Mouse (Mus musculus) liver, embryonic 14.5 days (tissue): ENCODE measurements around the gene Th. TPM values are rescaled to one million over a fixed set of nuclear protein-coding genes. Genes with fewer than 3 reads are reported as not detected.

ENCODE experiments used
- ATAC-seq: fragments of 200-750 bp; cut with Nextera tagmentation; 2 replicates; pipeline ENCODE4 v1.8.0; 2017; ENCODE audit warnings: moderate number of reproducible peaks, mild to moderate bottlenecking, moderate library complexity; ENCODE audit not compliant: insufficient read depth
- DNase-seq, 3 experiments: peaks; one replicate each; pipeline ENCODE4 v3.0.0-alpha.2; 2012 to 2013; ENCODE audit warnings: low read depth in 3 of 3, low spot score in 3 of 3
- H3K27ac ChIP-seq: fragments of 300-500 bp; sonication (generic); 2 replicates; pipeline ENCODE4 v1.5.1; 2014; ENCODE audit warnings: moderate library complexity, mild to moderate bottlenecking, control low read depth, inconsistent platforms
- H3K27me3 ChIP-seq: fragments of 300-500 bp; sonication (generic); 2 replicates; pipeline ENCODE4 v1.6.1; 2014; ENCODE audit warnings: mild to moderate bottlenecking, low read length, moderate library complexity; ENCODE audit not compliant: control insufficient read depth, insufficient read depth
- H3K36me3 ChIP-seq: fragments of 300-500 bp; sonication (generic); replicated peaks from 2 replicates; pipeline ENCODE4 v1.6.1; 2014; ENCODE audit warnings: low read depth; ENCODE audit not compliant: control insufficient read depth, insufficient read depth
- H3K4me1 ChIP-seq, 2 experiments: fragments of 200-500 bp in 1 of 2; fragments of 300-500 bp in 1 of 2; sonication (generic) in 1 of 2; replicated peaks; 2 replicates each; pipeline ENCODE4 v1.6.1; 2012 to 2014; ENCODE audit warnings: antibody characterized with exemption in 1 of 2, inconsistent platforms in 1 of 2, low read length in 1 of 2; ENCODE audit not compliant: control insufficient read depth in 2 of 2, insufficient read depth in 2 of 2
- H3K4me2 ChIP-seq: fragments of 300-500 bp; sonication (generic); 2 replicates; pipeline ENCODE4 v1.6.1; 2014; ENCODE audit warnings: low read depth, mild to moderate bottlenecking, control low read depth, moderate library complexity
- H3K4me3 ChIP-seq, 2 experiments: fragments of 200-500 bp in 1 of 2; fragments of 300-500 bp in 1 of 2; sonication (generic) in 1 of 2; 2 replicates each; pipeline ENCODE4 v1.5.1; 2012 to 2014; ENCODE audit warnings: low read depth in 2 of 2, low read length in 2 of 2, mild to moderate bottlenecking in 2 of 2, control low read depth in 1 of 2, inconsistent platforms in 1 of 2, moderate library complexity in 1 of 2; ENCODE audit not compliant: insufficient read depth in 1 of 2
- H3K9ac ChIP-seq: fragments of 300-500 bp; sonication (generic); replicated peaks from 2 replicates; pipeline ENCODE4 v1.6.1; 2014; ENCODE audit warnings: mild to moderate bottlenecking, control low read depth, moderate library complexity
- H3K9me3 ChIP-seq: fragments of 300-500 bp; sonication (generic); 2 replicates; pipeline ENCODE4 v1.6.1; 2016; ENCODE audit warnings: low read length, mixed read lengths; ENCODE audit not compliant: control insufficient read depth
- CTCF ChIP-seq: IDR thresholded peaks from 2 replicates; pipeline ENCODE4 v1.5.1; 2016; ENCODE audit warnings: antibody characterized with exemption, low read depth, control low read depth
- EP300 ChIP-seq: IDR thresholded peaks from 2 replicates; pipeline ENCODE4 v1.6.1; 2016; ENCODE audit warnings: antibody characterized with exemption, low read depth
- WGBS: fragments of 180-500 bp; shearing (Covaris S2); extraction: QIAGEN DNeasy Blood & Tissue Kit; methylation state at CpG from one replicate; pipeline ENCODE4 v1.1.7; 2014; ENCODE audit not compliant: insufficient replicate concordance; 5-methylcytosine and 5-hydroxymethylcytosine counted together
- polyA plus RNA-seq, 2 experiments: library from polyadenylated mRNA; depleted of rRNA in 1 of 2; stranded (reverse) in 1 of 2; unstranded in 1 of 2; fragments of >200 nt; fragmentation: Nextera tagmentation in 1 of 2; extraction: Ambion mirVana in 1 of 2; gene quantifications; 2 replicates each; pipeline versions ENCODE4 v1.2.1 to v1.2.3; 2012 to 2014

Gene Th
- polyA plus RNA-seq, 2 experiments: 0.01 to 0.08 TPM

DNA sequence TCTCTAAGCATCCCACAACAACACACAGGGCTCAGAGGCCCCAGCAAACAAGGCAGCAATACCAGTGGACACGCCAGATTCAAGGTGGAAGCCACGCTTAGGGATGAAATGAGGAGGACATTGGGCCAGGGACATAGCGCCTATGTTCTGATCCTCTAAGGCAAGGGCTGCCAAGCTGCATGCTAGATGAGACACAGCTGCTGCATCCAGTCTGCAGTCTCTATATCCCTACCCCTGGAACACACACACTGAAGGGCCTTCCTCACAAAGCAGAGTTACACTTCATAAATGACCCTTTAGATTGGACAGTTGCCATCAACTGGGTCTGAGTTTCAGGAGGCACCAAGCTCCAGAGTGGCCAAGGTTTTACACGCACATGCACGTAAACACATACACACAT is 13.3 kb downstream of the Th start:
- no peak for ATAC-seq

DNA sequence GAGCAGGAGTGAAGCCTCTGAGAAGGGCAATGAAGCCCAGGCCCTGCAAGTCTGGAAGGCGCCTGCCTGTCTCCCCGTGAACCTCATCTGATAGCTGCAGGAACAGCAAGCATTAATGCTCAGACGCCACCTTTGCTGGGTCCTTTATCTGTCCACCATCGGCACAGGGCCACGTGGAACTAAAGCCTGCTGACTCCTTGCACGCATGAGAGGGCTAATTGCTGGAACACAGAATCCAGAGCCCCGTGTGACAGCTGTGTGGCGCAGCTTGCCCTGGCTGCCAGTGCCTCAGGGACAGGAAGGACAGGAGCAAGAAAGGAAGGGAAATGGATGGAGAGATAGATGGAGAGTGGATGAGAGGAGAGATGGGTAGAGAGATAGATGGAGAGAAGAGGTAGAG is 14.8 kb downstream of the Th start:
- Histone ChIP-seq H3K4me1 (no peaks in the 10 kb centered on the region), H3K9me3 (no peaks in the 10 kb centered on the region), H3K36me3 (no peaks in the 10 kb centered on the region), H3K27ac (no peak overlapping the region), H3K27me3 (no peaks in the 10 kb centered on the region), H3K4me3 (no peak overlapping the region), H3K4me2 (no peak overlapping the region), H3K9ac (no peak overlapping the region)
- TF ChIP-seq EP300: no peak
- TF ChIP-seq CTCF: no peak
- DNase-seq: no peak
- ATAC-seq: no peak
- 40% methylated on average over 8 of the region's 8 CpGs for WGBS

More for the DNA sequence above, 13.3 kb downstream of the Th start:
- Histone ChIP-seq H3K9me3 (no peaks in the 10 kb centered on the region), H3K27me3 (no peaks in the 10 kb centered on the region), H3K9ac (no peak overlapping the region), H3K27ac (no peak overlapping the region), H3K36me3 (no peaks in the 10 kb centered on the region), H3K4me2 (no peak overlapping the region), H3K4me1 (no peaks in the 10 kb centered on the region), H3K4me3 (no peak overlapping the region)
- TF ChIP-seq CTCF (no peak), EP300 (no peak)
- 64% methylated on average over 5 of the region's 5 CpGs for WGBS
- no peak for DNase-seq

DNA sequence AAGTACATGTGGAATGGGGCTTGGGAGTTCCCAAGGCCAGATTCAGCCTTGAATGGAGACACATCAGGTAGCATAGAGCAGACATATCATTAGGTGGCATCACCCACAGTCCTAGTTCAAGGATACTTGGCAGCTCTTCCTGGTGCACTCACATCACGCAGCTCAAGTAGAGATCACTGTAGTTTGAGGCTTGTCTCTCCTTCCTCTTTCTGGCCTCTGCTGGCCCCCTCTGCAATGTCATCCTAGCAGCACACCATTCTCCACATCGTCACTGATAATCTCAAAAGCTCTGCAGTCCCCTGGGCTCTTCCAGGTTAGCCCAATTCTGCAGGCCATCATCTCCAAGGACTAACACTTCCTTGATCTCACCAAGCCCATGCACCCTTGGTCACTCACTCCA is 19.2 kb downstream of the Th start:
- WGBS: 28% methylated on average over 2 of the region's 2 CpGs
- Histone ChIP-seq H3K4me2 (no peak overlapping the region), H3K36me3 (no peaks in the 10 kb centered on the region), H3K9ac (no peak overlapping the region), H3K4me3 (no peak overlapping the region), H3K27ac (no peak overlapping the region), H3K27me3 (no peaks in the 10 kb centered on the region), H3K4me1 (no peaks in the 10 kb centered on the region), H3K9me3 (no peaks in the 10 kb centered on the region)
- DNase-seq (no peak), ATAC-seq (no peak)
- TF ChIP-seq EP300 (no peak), CTCF (no peak)

DNA sequence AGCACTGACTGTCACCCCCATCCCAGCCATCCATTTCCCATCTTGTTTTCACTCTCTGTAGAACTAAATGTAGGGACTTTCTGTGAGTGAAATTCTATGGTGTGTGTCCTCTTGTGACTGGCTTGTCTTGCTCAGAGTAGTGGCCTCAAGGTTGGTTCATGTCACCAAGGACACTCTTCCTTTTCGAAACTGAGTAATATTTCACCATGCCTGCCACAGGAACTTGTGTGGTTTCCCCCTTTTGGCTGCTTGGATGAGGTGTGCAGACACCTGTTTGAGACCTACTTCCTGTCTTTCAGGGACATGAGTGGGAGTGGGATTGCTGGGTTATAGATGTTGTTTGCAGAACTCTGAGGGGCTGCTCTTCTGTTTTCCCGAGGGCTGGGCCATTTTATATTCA is 20.8 kb downstream of the Th start:
- no peak overlapping the region for H3K4me2 ChIP-seq
- H3K9ac ChIP-seq: no peak overlapping the region
- no peak overlapping the region for H3K4me3 ChIP-seq
- TF ChIP-seq EP300: no peak
- TF ChIP-seq CTCF: no peak
- no peaks in the 10 kb centered on the region for H3K4me1 ChIP-seq
- WGBS: 35% methylated on average over 2 of the region's 2 CpGs
- no peaks in the 10 kb centered on the region for H3K27me3 ChIP-seq
- H3K9me3 ChIP-seq: no peaks in the 10 kb centered on the region
- no peaks in the 10 kb centered on the region for H3K36me3 ChIP-seq
- DNase-seq: no peak
- no peak for ATAC-seq
- no peak overlapping the region for H3K27ac ChIP-seq

DNA sequence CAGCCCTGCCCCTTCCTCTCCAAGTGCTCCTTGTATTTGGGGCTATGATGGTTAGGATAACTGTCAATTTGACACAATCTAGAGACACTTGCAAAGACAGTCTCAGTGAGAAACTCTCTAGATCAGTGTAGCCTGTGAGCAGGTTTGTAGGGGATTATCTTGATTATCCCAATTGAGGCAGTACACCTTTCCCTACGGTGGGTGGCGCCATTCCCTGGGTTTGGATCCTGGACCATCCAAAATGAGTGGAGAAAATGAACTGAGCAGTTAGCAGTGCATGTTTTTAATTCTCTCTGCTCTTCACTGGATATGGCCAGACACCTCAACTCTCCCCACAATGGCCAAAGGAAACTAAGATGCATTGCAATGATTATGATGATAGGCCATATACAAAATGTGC is 21.3 kb downstream of the Th start:
- TF ChIP-seq EP300: no peak
- TF ChIP-seq CTCF: peak; percentile 33; the same call in 1 of the 2 replicates
- no peaks in the 10 kb centered on the region for H3K36me3 ChIP-seq
- no peak overlapping the region for H3K4me3 ChIP-seq
- WGBS: 29% methylated on average over 2 of the region's 2 CpGs
- H3K9ac ChIP-seq: no peak overlapping the region
- H3K27ac ChIP-seq: no peak overlapping the region
- no peak overlapping the region for H3K4me2 ChIP-seq
- ATAC-seq (no peak), DNase-seq (no peak)
- H3K4me1 ChIP-seq: no peaks in the 10 kb centered on the region
- no peaks in the 10 kb centered on the region for H3K9me3 ChIP-seq
- no peaks in the 10 kb centered on the region for H3K27me3 ChIP-seq
